Mouse (Mus musculus) hindbrain, embryonic 15.5 days (tissue): ENCODE data around the gene Nrip3. TPM values are rescaled to one million over a fixed set of nuclear protein-coding genes. Genes with fewer than 3 reads are reported as not detected.

Source experiments
- ATAC-seq: fragments of 200-750 bp; cut with Nextera tagmentation; 2 replicates; pipeline ENCODE4 v1.8.0; 2017; ENCODE audit warnings: low read depth, moderate number of reproducible peaks, moderate TSS enrichment; ENCODE audit not compliant: low FRiP score
- H3K27ac ChIP-seq: fragments of 300-500 bp; sonication (generic); replicated peaks from 2 replicates; pipeline ENCODE4 v1.5.1; 2015; ENCODE audit warnings: mild to moderate bottlenecking, inconsistent platforms
- H3K27me3 ChIP-seq: fragments of 300-500 bp; sonication (generic); 2 replicates; pipeline ENCODE4 v1.6.1; 2015; ENCODE audit warnings: control low read depth, inconsistent platforms
- H3K36me3 ChIP-seq: fragments of 300-500 bp; sonication (generic); 2 replicates; pipeline ENCODE4 v1.6.1; 2015; ENCODE audit warnings: control low read depth, inconsistent platforms
- H3K4me1 ChIP-seq: fragments of 300-500 bp; sonication (generic); replicated peaks from 2 replicates; pipeline ENCODE4 v1.6.1; 2015; ENCODE audit warnings: control low read depth, inconsistent platforms
- H3K4me2 ChIP-seq: fragments of 300-500 bp; sonication (generic); 2 replicates; pipeline ENCODE4 v1.6.1; 2015; ENCODE audit warnings: moderate library complexity, mild to moderate bottlenecking, inconsistent platforms
- H3K4me3 ChIP-seq: fragments of 300-500 bp; sonication (generic); 2 replicates; pipeline ENCODE4 v1.5.1; 2015; ENCODE audit warnings: mild to moderate bottlenecking, inconsistent platforms
- H3K9ac ChIP-seq: fragments of 300-500 bp; sonication (generic); 2 replicates; pipeline ENCODE4 v1.6.1; 2015; ENCODE audit warnings: inconsistent platforms
- H3K9me3 ChIP-seq: fragments of 300-500 bp; sonication (generic); 2 replicates; pipeline ENCODE4 v1.6.1; 2016; ENCODE audit warnings: control low read depth, inconsistent platforms
- WGBS: fragments of 180-500 bp; shearing (Covaris S2); methylation state at CpG from one replicate; pipeline ENCODE4 v1.1.7; 2015; 5-methylcytosine and 5-hydroxymethylcytosine counted together
- polyA plus RNA-seq: library from polyadenylated mRNA; unstranded; fragments of >200 nt; fragmentation: Nextera tagmentation; extraction: Ambion mirVana; gene quantifications from 2 replicates; pipeline ENCODE4 v1.2.1, GENCODE M21; 2015

Gene Nrip3
- polyA plus RNA-seq, 1 experiment from 2014 or later, result 11.9 TPM

DNA sequence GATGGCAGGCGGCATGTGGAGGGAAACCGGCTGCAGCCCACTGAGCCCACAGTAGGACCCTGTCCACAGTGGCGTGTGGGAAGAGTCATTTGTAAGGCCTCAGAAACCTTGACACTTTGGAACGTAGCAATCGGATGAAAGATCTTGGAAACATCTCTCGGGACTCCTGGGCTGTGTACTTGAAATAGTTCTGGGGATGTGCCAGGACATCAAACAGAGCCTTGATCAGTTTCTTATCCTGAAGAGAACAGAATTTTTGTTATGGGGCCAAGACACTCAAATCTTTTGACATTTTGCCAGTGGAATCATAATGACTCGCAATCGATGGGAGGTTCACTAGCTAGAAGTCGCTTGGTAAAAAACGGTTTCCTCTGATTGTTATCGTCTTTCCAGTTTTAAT lies 17.3 kb upstream of the Nrip3 start:
- Histone ChIP-seq H3K4me2 (no peak overlapping the region), H3K9ac (no peak overlapping the region), H3K9me3 (no peaks in the 10 kb centered on the region), H3K36me3 (no peaks in the 10 kb centered on the region), H3K4me1 (no peaks in the 10 kb centered on the region), H3K27ac (no peak overlapping the region), H3K27me3 (no peaks in the 10 kb centered on the region), H3K4me3 (no peak overlapping the region)
- no peak for ATAC-seq
- WGBS, result 74% methylated on average over 11 of the region's 11 CpGs

- Histone ChIP-seq H3K27me3 (no peaks in the 10 kb centered on the region), H3K9ac (no peak overlapping the region), H3K4me1 (no peaks in the 10 kb centered on the region), H3K27ac (no peak overlapping the region), H3K4me2 (no peak overlapping the region), H3K4me3 (no peak overlapping the region), H3K9me3 (no peaks in the 10 kb centered on the region), H3K36me3 (no peaks in the 10 kb centered on the region)
- no peak for ATAC-seq
- 86% methylated on average over 5 of the region's 5 CpGs for WGBS
Observed at GRCm38 (mm10) chr7:109795564-109795963, 13.7 kb upstream of the Nrip3 start.

GRCm38 (mm10) chr7:109794556-109794955 lies 12.7 kb upstream of the Nrip3 start:
- Histone ChIP-seq H3K4me1 (no peaks in the 10 kb centered on the region), H3K36me3 (no peaks in the 10 kb centered on the region), H3K4me2 (no peak overlapping the region), H3K4me3 (no peak overlapping the region), H3K27me3 (no peaks in the 10 kb centered on the region), H3K27ac (no peak overlapping the region), H3K9ac (no peak overlapping the region), H3K9me3 (no peaks in the 10 kb centered on the region)
- no peak for ATAC-seq
- WGBS, result 68% methylated on average over 2 of the region's 2 CpGs

DNA sequence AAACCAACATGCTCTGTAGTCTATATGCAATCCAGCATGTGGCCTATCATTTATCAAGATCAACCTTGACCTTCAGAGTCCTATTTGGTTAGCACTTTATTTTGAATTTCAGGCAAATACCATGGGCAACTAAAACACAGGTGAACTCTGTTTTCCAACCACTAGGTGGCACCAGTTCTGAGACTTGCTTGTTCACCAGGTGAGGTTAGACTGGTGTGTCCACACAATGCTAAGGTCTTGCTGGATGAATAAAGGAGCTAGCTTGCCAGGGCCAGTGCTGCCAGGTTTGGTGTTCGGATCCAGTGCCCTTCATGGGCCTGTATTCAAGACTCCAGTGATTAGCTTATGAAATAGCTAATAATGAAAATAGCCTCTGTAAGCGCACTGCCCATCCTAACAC lies 10.9 kb upstream of the Nrip3 start:
- WGBS, result 86% methylated on average over 2 of the region's 2 CpGs
- Histone ChIP-seq H3K9ac (no peak overlapping the region), H3K4me2 (no peak overlapping the region), H3K4me3 (no peak overlapping the region), H3K27ac (no peak overlapping the region), H3K36me3 (no peaks in the 10 kb centered on the region), H3K4me1 (no peaks in the 10 kb centered on the region), H3K9me3 (no peaks in the 10 kb centered on the region), H3K27me3 (no peaks in the 10 kb centered on the region)
- no peak for ATAC-seq

DNA sequence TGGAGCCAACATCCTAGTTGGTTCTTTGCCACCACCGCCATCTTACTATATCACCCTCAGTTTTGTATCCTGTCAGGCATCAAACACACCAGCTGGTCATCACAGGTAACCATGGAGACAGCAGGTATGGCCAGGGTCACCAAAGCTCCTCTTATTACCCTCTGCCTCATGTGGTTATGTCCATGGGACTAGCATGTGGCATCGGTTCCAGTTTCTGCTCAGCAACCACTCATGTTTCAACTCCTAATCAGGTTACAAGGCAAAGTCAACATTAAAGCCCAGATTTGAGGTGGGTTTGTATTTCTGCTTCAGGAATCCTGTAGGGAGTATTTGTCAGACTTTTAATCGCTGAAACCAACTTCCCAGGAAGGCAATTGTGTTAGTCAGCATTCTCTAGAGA lies 9.0 kb upstream of the Nrip3 start:
- Histone ChIP-seq H3K27ac (no peak overlapping the region), H3K4me2 (no peak overlapping the region), H3K9me3 (no peaks in the 10 kb centered on the region), H3K4me1 (no peaks in the 10 kb centered on the region), H3K36me3 (no peaks in the 10 kb centered on the region), H3K9ac (no peak overlapping the region), H3K4me3 (no peak overlapping the region), H3K27me3 (no peaks in the 10 kb centered on the region)
- 85% methylated on average over 3 of the region's 3 CpGs for WGBS
- ATAC-seq, result no peak

- Histone ChIP-seq H3K9ac (no peak overlapping the region), H3K27me3 (no peaks in the 10 kb centered on the region), H3K27ac (no peak overlapping the region), H3K4me3 (no peak overlapping the region), H3K36me3 (no peaks in the 10 kb centered on the region), H3K4me2 (no peak overlapping the region), H3K4me1 (0 out of 2 replicates have a peak, but pooled peaks cover 4% of the 10 kb centered on the region), H3K9me3 (no peaks in the 10 kb centered on the region)
- no peak for ATAC-seq
- 93% methylated on average over 2 of the region's 2 CpGs for WGBS
Observed at GRCm38 (mm10) chr7:109787860-109788259, 6.0 kb upstream of the Nrip3 start.

DNA sequence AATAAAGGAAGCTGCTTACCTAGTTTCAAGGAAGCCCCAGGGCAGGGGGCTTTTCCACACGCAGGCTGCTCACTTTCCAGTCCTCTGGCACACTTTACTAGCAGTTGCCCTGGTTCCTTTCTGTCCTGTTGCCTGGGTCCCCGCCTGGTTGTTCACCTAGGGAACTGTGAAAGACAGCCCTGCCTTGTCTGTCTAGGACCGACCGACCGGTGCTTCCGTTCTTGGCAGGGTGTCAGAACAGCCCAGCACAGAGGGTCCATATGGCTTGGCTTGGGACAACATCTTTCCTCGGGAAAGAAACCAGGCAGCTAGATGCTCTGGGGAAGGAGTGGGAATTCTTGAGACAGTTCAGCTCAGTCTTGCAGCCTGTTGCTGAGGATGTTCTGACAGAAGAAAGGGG lies 1.5 kb upstream of the Nrip3 start:
- Histone ChIP-seq H3K9me3 (no peaks in the 10 kb centered on the region), H3K4me2 (no peak overlapping the region), H3K4me1 (peaks cover 19% of the 10 kb centered on the region), H3K27ac (no peak overlapping the region), H3K36me3 (no peaks in the 10 kb centered on the region), H3K9ac (no peak overlapping the region), H3K4me3 (no peak overlapping the region), H3K27me3 (peaks cover 21% of the 10 kb centered on the region)
- WGBS, result 42% methylated on average over 7 of the region's 7 CpGs
- ATAC-seq, result peak; percentile 55; the same call in 1 of the 2 replicates

GRCm38 (mm10) chr7:109781087-109781469 lies 747 bp downstream of the Nrip3 start:
- Histone ChIP-seq H3K4me3 (peak overlapping the region; percentile 68), H3K4me1 (peaks cover 19% of the 10 kb centered on the region), H3K27ac (no peak overlapping the region), H3K9me3 (no peaks in the 10 kb centered on the region), H3K9ac (peak overlapping the region; percentile 58), H3K36me3 (no peaks in the 10 kb centered on the region), H3K27me3 (peaks cover 21% of the 10 kb centered on the region), H3K4me2 (peak overlapping the region; percentile 96)
- ATAC-seq, result peak; percentile 71
- under 1% methylated on average over 24 of the region's 24 CpGs for WGBS

- Histone ChIP-seq H3K4me2 (no peak overlapping the region), H3K36me3 (no peaks in the 10 kb centered on the region), H3K4me1 (no peaks in the 10 kb centered on the region), H3K9ac (no peak overlapping the region), H3K27me3 (no peaks in the 10 kb centered on the region), H3K27ac (no peak overlapping the region), H3K4me3 (no peak overlapping the region), H3K9me3 (0 out of 2 replicates have a peak, but pooled peaks cover 4% of the 10 kb centered on the region)
- ATAC-seq, result no peak
Observed at GRCm38 (mm10) chr7:109772251-109772650, 9.6 kb downstream of the Nrip3 start.

- WGBS, result 64% methylated on average over 2 of the region's 2 CpGs
- H3K4me2 ChIP-seq, result no peak overlapping the region
- H3K9me3 ChIP-seq, result 0 out of 2 replicates have a peak, but pooled peaks cover 4% of the 10 kb centered on the region
- H3K27ac ChIP-seq, result no peak overlapping the region
- H3K4me3 ChIP-seq, result no peak overlapping the region
- H3K27me3 ChIP-seq, result no peaks in the 10 kb centered on the region
- H3K4me1 ChIP-seq, result no peaks in the 10 kb centered on the region
- no peaks in the 10 kb centered on the region for H3K36me3 ChIP-seq
- H3K9ac ChIP-seq, result no peak overlapping the region
- ATAC-seq, result no peak
Observed at GRCm38 (mm10) chr7:109768699-109769383, 13.0 kb downstream of the Nrip3 start.

- 89% methylated on average over 7 of the region's 7 CpGs for WGBS
- ATAC-seq, result no peak
Observed at GRCm38 (mm10) chr7:109767575-109768350, 14.1 kb downstream of the Nrip3 start.

DNA sequence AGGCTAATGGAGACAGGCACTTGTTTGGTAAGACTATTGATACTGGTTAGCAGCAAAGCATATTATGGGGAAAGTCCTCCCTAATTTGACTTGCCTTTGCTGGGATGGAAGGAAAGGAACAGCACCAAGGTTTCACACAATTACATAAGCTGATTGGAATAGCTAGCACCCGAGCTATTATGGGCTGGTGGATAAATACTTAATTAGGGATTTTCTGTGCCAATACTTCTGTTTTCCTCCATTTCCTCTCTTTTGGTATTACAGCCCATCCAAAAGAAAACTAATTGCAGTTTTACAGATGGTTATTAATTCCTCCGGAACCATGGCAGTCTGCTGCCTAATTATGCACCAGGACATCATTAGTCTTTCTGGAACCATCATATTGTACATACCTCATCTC lies 17.8 kb downstream of the Nrip3 start:
- H3K27ac ChIP-seq, result no peak overlapping the region
- no peak for ATAC-seq
- 0 out of 2 replicates have a peak, but pooled peaks cover 4% of the 10 kb centered on the region for H3K9me3 ChIP-seq
- 70% methylated on average over 2 of the region's 2 CpGs for WGBS
- H3K4me3 ChIP-seq, result no peak overlapping the region
- no peak overlapping the region for H3K9ac ChIP-seq
- no peak overlapping the region for H3K4me2 ChIP-seq
- H3K4me1 ChIP-seq, result no peaks in the 10 kb centered on the region
- H3K27me3 ChIP-seq, result no peaks in the 10 kb centered on the region
- H3K36me3 ChIP-seq, result no peaks in the 10 kb centered on the region

More at GRCm38 (mm10) chr7:109767575-109768350, 14.1 kb downstream of the Nrip3 start:
- H3K4me2 ChIP-seq, result no peak overlapping the region
- no peak overlapping the region for H3K9ac ChIP-seq
- H3K27ac ChIP-seq, result no peak overlapping the region
- H3K4me3 ChIP-seq, result no peak overlapping the region
- 0 out of 2 replicates have a peak, but pooled peaks cover 4% of the 10 kb centered on the region for H3K9me3 ChIP-seq
- no peaks in the 10 kb centered on the region for H3K36me3 ChIP-seq
- no peaks in the 10 kb centered on the region for H3K4me1 ChIP-seq
- no peaks in the 10 kb centered on the region for H3K27me3 ChIP-seq
